ENCODE assay signal across 18 mouse cellular contexts in genomic region chr13:20985961-20986360, GRCm38 (mm10).
"Had no signal": no experiment of that assay in that cellular context is flagged by ENCODE, and none has a peak within 500 bp of the region (broad histone marks: within the 10 kb centered on the region; RNA-seq: fewer than 3 reads in every experiment).

No protein-coding gene starts in this region.

- H3K9ac ChIP-seq: liver, postnatal 0 days; lung, embryonic 15.5 days; midbrain, embryonic 13.5 days; midbrain, embryonic 15.5 days; neural tube, embryonic 12.5 days; stomach, embryonic 15.5 days had no signal

- H3K9me3 ChIP-seq: lung, embryonic 15.5 days; megakaryocyte, embryonic 14.5 days; midbrain, embryonic 13.5 days; midbrain, embryonic 15.5 days; neural tube, embryonic 12.5 days; stomach, embryonic 15.5 days had no signal

- H3K27me3 ChIP-seq: lung, embryonic 15.5 days; megakaryocyte, embryonic 14.5 days; midbrain, embryonic 13.5 days; midbrain, embryonic 15.5 days; neural tube, embryonic 12.5 days; stomach, embryonic 15.5 days had no signal

- H3K4me1 ChIP-seq: lung, embryonic 15.5 days; megakaryocyte, embryonic 14.5 days; midbrain, embryonic 13.5 days; midbrain, embryonic 15.5 days; neural tube, embryonic 12.5 days; stomach, embryonic 15.5 days had no signal

- DNase-seq: liver, postnatal 0 days; lung, adult 2 months; lung, postnatal 14 days; lung, postnatal 36 days; retina, postnatal 1 day; right cerebral cortex, adult 18-20 months; right cerebral cortex, postnatal 25 days; thymus, adult 18-20 months; thymus, postnatal 14 days; thymus, postnatal 36 days had no signal

- H3K27ac ChIP-seq: lung, embryonic 15.5 days; macrophage; midbrain, embryonic 13.5 days; midbrain, embryonic 15.5 days; neural tube, embryonic 12.5 days; stomach, embryonic 15.5 days; stomach, postnatal 0 days had no signal

- H3K36me3 ChIP-seq: lung, embryonic 15.5 days; midbrain, embryonic 13.5 days; midbrain, embryonic 15.5 days; neural tube, embryonic 12.5 days; stomach, embryonic 15.5 days had no signal

- H3K4me3 ChIP-seq: lung, embryonic 15.5 days; megakaryocyte, embryonic 14.5 days; midbrain, embryonic 13.5 days; midbrain, embryonic 15.5 days; neural tube, embryonic 12.5 days; stomach, embryonic 15.5 days had no signal
